In the genomic region with DNA sequence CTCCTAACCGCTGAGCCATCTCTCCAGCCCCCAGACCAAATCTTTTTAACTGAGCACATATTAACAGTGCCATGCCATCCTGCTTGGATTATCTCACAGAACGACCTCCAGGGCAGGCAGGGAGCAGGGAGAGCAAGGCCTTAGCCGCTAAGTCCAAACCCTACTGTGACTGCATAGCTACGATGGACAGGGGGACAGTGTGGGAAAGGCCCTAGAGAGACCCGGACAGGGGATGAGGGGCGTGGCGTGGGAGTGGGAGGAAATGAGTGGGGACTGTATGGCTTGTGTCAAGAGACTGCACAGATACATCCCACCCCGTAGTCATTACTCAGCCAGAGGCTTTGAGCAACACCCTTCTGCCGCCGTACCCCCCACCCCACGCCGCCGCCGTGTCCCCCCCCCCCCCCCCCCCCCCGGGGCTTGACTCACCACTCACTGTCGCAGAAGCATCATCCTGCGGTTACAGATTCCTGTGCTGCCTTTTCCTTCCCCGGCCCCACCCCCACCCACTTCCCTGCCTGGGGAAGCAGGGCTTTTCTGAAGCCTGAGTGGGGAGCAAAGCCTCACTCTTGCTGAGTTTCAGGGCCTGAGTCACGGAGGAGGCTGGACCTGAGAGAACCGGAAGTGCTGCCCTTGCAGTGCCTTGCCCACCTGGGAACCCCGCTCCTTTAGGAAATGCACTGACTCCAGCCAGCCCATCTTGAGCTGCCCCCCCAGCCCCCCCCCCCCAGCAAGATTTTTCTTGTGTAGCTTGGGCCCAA, we compare ENCODE assay signal across 8 mouse cellular contexts. TPM values are rescaled to one million over a fixed set of nuclear protein-coding genes. Genes with fewer than 3 reads are reported as not detected.
DNase-seq lines count a peak whose midpoint lies in the region; ATAC-seq and TF ChIP-seq lines count a peak whose summit lies in the region.

No protein-coding gene starts in this region.

- H3K9ac ChIP-seq in embryonic facial prominence, embryonic 11.5 days (replicated peaks; ENCODE audit: low read length) = no peak overlapping the region
- H3K9ac ChIP-seq in intestine, embryonic 14.5 days (ENCODE audit: low read length) = no peak overlapping the region
- 0 out of 2 replicates have a peak overlapping the region, but pooled peaks have one; percentile 27 for H3K9ac ChIP-seq in stomach, postnatal 0 days (ENCODE audit: low read length)

- no peaks in the 10 kb centered on the region for H3K36me3 ChIP-seq in spleen, adult 2 months (ENCODE audit: control insufficient read depth, insufficient read depth, low read length)
- no peaks in the 10 kb centered on the region for H3K36me3 ChIP-seq in embryonic facial prominence, embryonic 11.5 days (replicated peaks; ENCODE audit: control insufficient read depth, insufficient read depth, low read depth, low read length)
- H3K36me3 ChIP-seq in intestine, embryonic 14.5 days (ENCODE audit: control insufficient read depth, insufficient read depth, low read length) = no peaks in the 10 kb centered on the region; the same call in 1 of the 2 replicates
- H3K36me3 ChIP-seq in stomach, postnatal 0 days (ENCODE audit: control insufficient read depth, insufficient read depth, low read length) = no peaks in the 10 kb centered on the region; the same call in 1 of the 2 replicates

- peaks cover 13% of the 10 kb centered on the region; the same call in 1 of the 2 replicates for H3K4me1 ChIP-seq in spleen, adult 2 months (ENCODE audit: control insufficient read depth, insufficient read depth, insufficient read length)
- H3K4me1 ChIP-seq in embryonic facial prominence, embryonic 11.5 days (ENCODE audit: control insufficient read depth, insufficient read depth, low read length) = peaks cover 22% of the 10 kb centered on the region
- H3K4me1 ChIP-seq in intestine, embryonic 14.5 days (replicated peaks; ENCODE audit: control insufficient read depth, insufficient read depth, low read length) = peaks cover 81% of the 10 kb centered on the region
- H3K4me1 ChIP-seq in lung, adult 2 months (ENCODE audit: control insufficient read depth, insufficient read depth, low read length) = peaks cover 47% of the 10 kb centered on the region
- peaks cover 13% of the 10 kb centered on the region for H3K4me1 ChIP-seq in stomach, postnatal 0 days (replicated peaks; ENCODE audit: control insufficient read depth, insufficient read depth)

- no peaks in the 10 kb centered on the region for H3K9me3 ChIP-seq in embryonic facial prominence, embryonic 11.5 days (replicated peaks; ENCODE audit: control insufficient read depth, low read length)
- no peaks in the 10 kb centered on the region for H3K9me3 ChIP-seq in intestine, embryonic 14.5 days (ENCODE audit: control insufficient read depth, low read length)
- H3K9me3 ChIP-seq in stomach, postnatal 0 days (ENCODE audit: control insufficient read depth, low read length) = no peaks in the 10 kb centered on the region

- no peak for DNase-seq in spleen, adult 2 months (ENCODE audit: low read depth in 1 of 2, low spot score in 2 of 2)
- no peak for DNase-seq in spleen, adult 18-20 months
- DNase-seq in embryonic facial prominence, embryonic 11.5 days (ENCODE audit: low spot score) = peak; percentile 40
- no peak for DNase-seq in intestine, embryonic 14.5 days (ENCODE audit: low spot score)
- DNase-seq in lung, adult 2 months = peak; percentile 56
- DNase-seq in stomach, postnatal 0 days (ENCODE audit: low spot score) = peak; percentile 67
- DNase-seq in cerebellum, adult 9-10 months = no peak
- DNase-seq in layer of hippocampus, adult 11-12 months (ENCODE audit: low spot score) = no peak

- no peaks in the 10 kb centered on the region for H3K27me3 ChIP-seq in spleen, adult 2 months (ENCODE audit: control insufficient read depth, insufficient read depth, low read length)
- no peaks in the 10 kb centered on the region for H3K27me3 ChIP-seq in embryonic facial prominence, embryonic 11.5 days (ENCODE audit: control insufficient read depth, insufficient read depth, low read length)
- no peaks in the 10 kb centered on the region for H3K27me3 ChIP-seq in intestine, embryonic 14.5 days (replicated peaks; ENCODE audit: control insufficient read depth, insufficient read depth, low read length)
- H3K27me3 ChIP-seq in stomach, postnatal 0 days (ENCODE audit: control insufficient read depth, insufficient read depth, low read length) = no peaks in the 10 kb centered on the region

- H3K4me3 ChIP-seq in spleen, adult 2 months (ENCODE audit: extremely low read depth, insufficient read depth, insufficient read length) = peak overlapping the region; percentile 34; the same call in 1 of the 2 replicates
- no peak overlapping the region for H3K4me3 ChIP-seq in embryonic facial prominence, embryonic 11.5 days (ENCODE audit: low read depth, low read length)
- H3K4me3 ChIP-seq in intestine, embryonic 14.5 days (ENCODE audit: low read depth, low read length) = no peak overlapping the region
- H3K4me3 ChIP-seq in lung, adult 2 months (replicated peaks; ENCODE audit: extremely low read depth, low read depth, low read length) = peak overlapping the region; percentile 9
- no peak overlapping the region for H3K4me3 ChIP-seq in stomach, postnatal 0 days (ENCODE audit: low read depth, low read length)

- WGBS in spleen, adult 2 months = 11% methylated on average over 11 of the region's 21 CpGs
- WGBS in embryonic facial prominence, embryonic 11.5 days = 45% methylated on average over 12 of the region's 21 CpGs
- WGBS in intestine, embryonic 14.5 days = 26% methylated on average over 14 of the region's 21 CpGs
- 10% methylated on average over 15 of the region's 21 CpGs for WGBS in lung, adult 2 months
- 25% methylated on average over 13 of the region's 21 CpGs for WGBS in stomach, postnatal 0 days

- ATAC-seq in embryonic facial prominence, embryonic 11.5 days (replicated peaks; ENCODE audit: insufficient number of reproducible peaks, low FRiP score, low TSS enrichment, low read depth) = no peak; the same call in 1 of the 2 replicates
- peak; percentile 43 for ATAC-seq in intestine, embryonic 14.5 days (replicated peaks; ENCODE audit: low FRiP score, low TSS enrichment, low read depth)
- ATAC-seq in stomach, postnatal 0 days (ENCODE audit: low FRiP score, low TSS enrichment) = peak; percentile 68

- TF ChIP-seq POLR2A in spleen, adult 2 months (IDR thresholded peaks at IDR 0.05; ENCODE audit: low read depth, low read length) = no peak
- TF ChIP-seq POLR2A in lung, adult 2 months (IDR thresholded peaks at IDR 0.05; ENCODE audit: borderline replicate concordance, extremely low read depth, low read depth, low read length) = no peak

- no peak for TF ChIP-seq EP300 in stomach, postnatal 0 days (optimal IDR thresholded peaks at IDR 0.05)

- TF ChIP-seq CTCF in spleen, adult 2 months (IDR thresholded peaks at IDR 0.05; ENCODE audit: extremely low read depth, insufficient read depth, insufficient read length, insufficient replicate concordance) = no peak
- TF ChIP-seq CTCF in lung, adult 2 months (IDR thresholded peaks at IDR 0.05; ENCODE audit: insufficient read depth, low read length) = no peak
- TF ChIP-seq CTCF in stomach, postnatal 0 days (IDR thresholded peaks at IDR 0.05; ENCODE audit: low read depth) = no peak

- H3K27ac ChIP-seq in spleen, adult 2 months (ENCODE audit: insufficient read depth, low read length) = peak overlapping the region; percentile 54
- H3K27ac ChIP-seq in embryonic facial prominence, embryonic 11.5 days (replicated peaks; ENCODE audit: low read depth, low read length) = no peak overlapping the region; the same call in 1 of the 2 replicates
- H3K27ac ChIP-seq in intestine, embryonic 14.5 days (ENCODE audit: low read depth) = peak overlapping the region; percentile 83
- peak overlapping the region; percentile 87 for H3K27ac ChIP-seq in stomach, postnatal 0 days (replicated peaks)

- H3K4me2 ChIP-seq in embryonic facial prominence, embryonic 11.5 days (ENCODE audit: low read depth, low read length) = no peak overlapping the region
- peak overlapping the region; percentile 28 for H3K4me2 ChIP-seq in intestine, embryonic 14.5 days (ENCODE audit: low read length)
- peak overlapping the region; percentile 32 for H3K4me2 ChIP-seq in stomach, postnatal 0 days (replicated peaks; ENCODE audit: low read depth)

RNA-seq across cellular contexts. Expression of a gene that starts 6.5 kb away (rescaled TPM):
- 11.0 and 11.6 TPM in 2 replicates for polyA plus RNA-seq in spleen, adult 2 months (2012; rRNA removed)
- polyA plus RNA-seq in embryonic facial prominence, embryonic 11.5 days (2014; fragmentation: Nextera tagmentation; extraction: Ambion mirVana) = 13.7 and 15.9 TPM in 2 replicates
- 22.3 and 25.2 TPM in 2 replicates for polyA plus RNA-seq in intestine, embryonic 14.5 days (2014; fragmentation: Nextera tagmentation; extraction: Ambion mirVana)
- polyA plus RNA-seq in lung, adult 2 months (2012; rRNA removed) = 205 and 224 TPM in 2 replicates
- 90.7 and 101 TPM in 2 replicates for polyA plus RNA-seq in stomach, postnatal 0 days (2015; fragmentation: Nextera tagmentation; extraction: Ambion mirVana)

RNA-seq across cellular contexts. Expression of a gene that starts 35.4 kb away (rescaled TPM):
- polyA plus RNA-seq in spleen, adult 2 months (2012; rRNA removed) = 5.5 and 5.6 TPM in 2 replicates
- 22.0 and 27.1 TPM in 2 replicates for polyA plus RNA-seq in embryonic facial prominence, embryonic 11.5 days (2014; fragmentation: Nextera tagmentation; extraction: Ambion mirVana)
- 26.7 and 27.0 TPM in 2 replicates for polyA plus RNA-seq in intestine, embryonic 14.5 days (2014; fragmentation: Nextera tagmentation; extraction: Ambion mirVana)
- polyA plus RNA-seq in lung, adult 2 months (2012; rRNA removed) = 26.3 and 37.9 TPM in 2 replicates
- 9.3 and 9.5 TPM in 2 replicates for polyA plus RNA-seq in stomach, postnatal 0 days (2015; fragmentation: Nextera tagmentation; extraction: Ambion mirVana)

Comparison
In these comparisons a context has a peak if more than half of its experiments do, and no peak if none do; other contexts are left out.
1. DNase-seq: peak in embryonic facial prominence, embryonic 11.5 days (single experiment), lung, adult 2 months (single experiment) and stomach, postnatal 0 days (single experiment); none in spleen, adult 2 months (0 of 2), spleen, adult 18-20 months (0 of 2), intestine, embryonic 14.5 days (single experiment), cerebellum, adult 9-10 months (single experiment) and layer of hippocampus, adult 11-12 months (single experiment).
2. H3K4me3 ChIP-seq: peak in spleen, adult 2 months (single experiment) and lung, adult 2 months (single experiment); none in embryonic facial prominence, embryonic 11.5 days (single experiment), intestine, embryonic 14.5 days (single experiment) and stomach, postnatal 0 days (single experiment).